Mouse (Mus musculus): ENCODE data around the gene Zfp984.

- TF ChIP-seq POLR2AphosphoS2 (IDR thresholded peaks at IDR 0.05; ENCODE audit: insufficient read length, low read depth) (no peak), POLR2A (IDR thresholded peaks at IDR 0.05; ENCODE audit: insufficient read length, low read depth) (no peak), USF1 (IDR thresholded peaks at IDR 0.05; ENCODE audit: low read depth) (no peak), MAX (IDR thresholded peaks at IDR 0.05; ENCODE audit: low read depth) (no peak), E2F4 (IDR thresholded peaks at IDR 0.05; ENCODE audit: insufficient read depth) (no peak), MYOD1 (IDR thresholded peaks at IDR 0.05; ENCODE audit: control insufficient read depth in 1 of 3, insufficient read length in 2 of 3, low read depth in 2 of 3) (no peak), TCF3 (IDR thresholded peaks at IDR 0.05; ENCODE audit: insufficient read length, low read depth) (no peak), MYOG (IDR thresholded peaks at IDR 0.05; ENCODE audit: control insufficient read depth in 1 of 3, insufficient read depth in 1 of 3, insufficient read length in 2 of 3, low read depth in 2 of 3) (no peak), TCF12 (IDR thresholded peaks at IDR 0.05; ENCODE audit: insufficient read depth, poor library complexity, severe bottlenecking) (no peak), SRF (IDR thresholded peaks at IDR 0.05; ENCODE audit: control insufficient read depth, insufficient read length, low read depth) (no peak)
Observed at GRCm38 (mm10) chr4:147842871-147843270, 33.3 kb upstream of the Zfp984 start.

Measured in myocyte (in vitro differentiated cells).